Mouse (Mus musculus): ENCODE measurements around the gene Tcte2.

GRCm38 (mm10) chr17:13699716-13700115 is 61.9 kb downstream of the Tcte2 start:
- TF ChIP-seq CTCF (IDR thresholded peaks at IDR 0.05; ENCODE audit: extremely low read depth, insufficient read depth, low read length) (no peak), POLR2A (IDR thresholded peaks at IDR 0.05; ENCODE audit: extremely low read depth, insufficient read depth, low read length) (no peak)
